Mouse (Mus musculus): ENCODE results near the gene Ttll4.

Gene Ttll4

GRCm38 (mm10) chr1:74712461-74713098, 51.0 kb downstream of the Ttll4 start:
- DNase-seq, result no peak

GRCm38 (mm10) chr1:74713099-74713858, 51.7 kb downstream of the Ttll4 start, which contains the start of gene Cyp27a1:
Gene Cyp27a1, plus strand, starts transcription at chr1:74713574.
- DNase-seq, result no peak

DNA sequence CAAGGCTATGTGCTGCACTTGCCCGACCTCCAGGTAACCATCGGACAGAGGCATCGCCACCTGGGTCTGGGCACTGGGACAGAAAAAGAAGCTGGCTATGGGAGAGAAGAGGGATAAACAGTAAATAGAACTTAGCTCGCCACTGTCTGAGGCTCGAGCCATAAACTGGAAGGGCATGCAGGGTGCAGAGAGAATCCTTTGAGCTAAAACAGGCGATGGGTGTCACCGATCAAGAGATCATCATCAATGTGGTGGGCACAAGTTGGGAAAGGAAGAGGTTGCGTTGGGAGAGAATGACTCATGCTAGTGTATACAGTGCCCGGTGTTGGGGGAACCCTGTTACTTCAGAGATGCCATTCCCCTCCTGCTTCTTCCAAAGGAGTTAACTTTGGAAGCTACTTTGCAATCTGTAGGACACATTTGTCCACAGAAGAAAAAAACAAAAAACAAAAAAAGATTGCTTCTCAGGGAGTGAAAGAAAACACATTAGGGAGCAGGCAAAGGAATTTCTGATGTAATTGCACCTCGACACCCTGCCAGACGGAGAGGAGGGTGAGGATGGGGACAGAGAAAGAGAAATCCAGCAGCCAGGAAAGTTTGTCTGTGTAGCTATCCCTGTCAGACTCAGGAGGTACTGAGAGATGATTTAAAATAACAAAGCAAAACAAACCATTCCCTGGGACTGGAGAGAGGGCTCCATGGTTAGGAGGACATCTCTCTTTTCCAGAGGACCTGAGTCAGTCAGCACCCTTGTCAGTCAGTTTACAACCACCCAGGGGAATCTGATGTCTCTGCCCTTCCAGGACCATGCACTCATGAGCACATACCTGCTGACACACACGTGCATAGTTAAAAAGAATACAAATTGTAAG, 52.5 kb downstream of the Ttll4 start:
- DNase-seq, result no peak

DNA sequence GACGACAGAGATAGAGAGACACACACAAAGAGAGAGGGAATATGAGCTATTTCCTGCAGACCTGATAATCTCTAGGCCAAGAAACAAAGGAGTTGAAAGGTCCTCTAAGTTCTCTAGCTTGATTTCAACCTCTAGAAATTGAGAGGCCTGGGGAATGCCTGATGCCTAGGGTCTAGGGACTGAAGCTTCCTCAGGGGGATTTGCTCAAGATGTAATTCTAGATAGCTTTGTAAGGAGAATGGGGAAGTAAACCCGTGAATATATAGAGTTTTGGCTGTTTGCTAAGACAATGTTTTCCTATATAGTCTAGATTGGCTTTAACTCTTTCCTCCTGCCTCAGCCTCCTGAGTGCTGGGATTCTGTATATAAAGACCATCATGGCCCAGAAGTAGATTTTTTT, 53.4 kb downstream of the Ttll4 start:
- no peak for DNase-seq

DNA sequence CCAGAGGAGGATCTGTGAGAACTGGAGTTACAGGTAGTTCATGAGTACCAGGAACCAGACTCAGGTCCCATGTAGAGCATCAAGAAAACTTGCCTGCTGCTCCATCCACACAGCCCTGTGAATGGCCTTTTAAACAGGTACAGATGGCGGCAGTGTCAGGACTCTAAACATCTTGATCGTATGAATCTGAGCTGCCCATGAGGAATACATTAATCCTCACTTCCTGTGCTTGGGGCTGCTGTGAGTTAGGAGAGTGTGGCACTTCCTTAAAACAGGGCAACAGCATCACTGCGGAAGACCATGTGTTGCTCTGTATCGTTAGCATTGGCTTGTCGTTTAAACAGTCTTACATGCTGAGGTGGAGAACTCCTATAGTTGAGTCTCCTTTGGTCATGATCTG, 53.9 kb downstream of the Ttll4 start:
- no peak for DNase-seq

GRCm38 (mm10) chr1:74715886-74716285, 54.3 kb downstream of the Ttll4 start:
- DNase-seq, result no peak

GRCm38 (mm10) chr1:74718113-74718512, 56.6 kb downstream of the Ttll4 start:
- DNase-seq, result no peak

DNA sequence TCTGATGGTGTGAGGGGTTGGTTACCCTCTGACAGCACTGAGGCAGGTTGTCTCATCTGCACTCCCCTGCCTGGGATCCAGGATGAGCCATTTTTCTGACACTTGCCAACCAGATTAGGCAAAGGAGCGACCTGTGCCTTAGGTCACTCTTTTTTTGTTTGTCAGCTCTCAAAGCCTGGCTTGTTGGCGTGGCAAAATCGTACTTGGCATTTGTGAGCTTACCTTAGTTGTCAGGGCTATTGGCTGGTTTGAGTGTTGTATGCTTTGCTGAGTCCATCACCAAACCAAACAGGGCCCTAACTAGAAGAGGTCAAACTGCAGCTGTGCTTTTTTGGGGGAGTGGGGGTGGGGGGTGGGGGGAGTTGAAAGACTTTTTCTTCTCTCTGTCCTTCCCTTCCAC, 57.7 kb downstream of the Ttll4 start:
- no peak for DNase-seq

GRCm38 (mm10) chr1:74721657-74722056, 60.1 kb downstream of the Ttll4 start:
- DNase-seq, result no peak

- DNase-seq, result peak; percentile 30
Measured at GRCm38 (mm10) chr1:74723748-74724147, 62.2 kb downstream of the Ttll4 start.

DNA sequence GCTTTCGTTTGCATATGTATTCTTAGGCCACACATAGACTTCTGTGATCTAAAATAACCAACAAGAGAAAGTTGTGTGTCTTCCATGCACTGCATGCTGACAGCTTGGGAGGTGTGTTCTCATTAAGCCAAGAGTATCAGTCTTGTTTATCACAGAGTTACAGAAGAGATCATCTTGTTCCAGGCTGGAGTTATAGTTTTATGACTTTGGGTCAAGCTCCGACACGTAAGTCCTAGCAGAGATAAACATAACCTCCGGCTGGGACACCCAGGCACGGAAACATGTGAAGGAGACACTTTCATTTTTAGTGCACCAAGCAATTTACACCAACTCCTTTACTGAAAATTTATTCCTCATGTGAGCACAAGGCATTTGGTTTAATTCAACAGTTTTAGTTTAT, 64.6 kb downstream of the Ttll4 start:
- DNase-seq, result no peak

DNA sequence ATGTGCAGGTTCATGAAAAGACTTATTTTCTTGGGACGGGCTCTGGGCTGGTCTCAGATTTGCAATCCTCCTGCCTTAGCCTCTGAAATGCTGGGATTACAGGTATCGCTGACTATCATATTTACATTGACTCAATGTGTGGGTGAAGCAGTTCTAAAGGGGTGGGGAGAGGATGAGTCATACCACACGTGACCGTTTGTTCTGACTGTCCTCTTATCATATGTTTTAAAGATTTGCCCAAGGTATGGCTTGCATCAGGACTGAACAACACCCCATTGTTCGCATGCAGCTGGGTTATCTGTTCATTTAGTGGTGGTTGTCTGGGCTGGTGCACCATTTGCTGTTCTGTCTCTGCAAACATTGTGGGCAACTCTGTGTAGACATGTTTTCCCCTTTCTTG, 65.1 kb downstream of the Ttll4 start:
- no peak for DNase-seq

- no peak for DNase-seq
Measured at GRCm38 (mm10) chr1:74728446-74728845, 66.9 kb downstream of the Ttll4 start.

DNA sequence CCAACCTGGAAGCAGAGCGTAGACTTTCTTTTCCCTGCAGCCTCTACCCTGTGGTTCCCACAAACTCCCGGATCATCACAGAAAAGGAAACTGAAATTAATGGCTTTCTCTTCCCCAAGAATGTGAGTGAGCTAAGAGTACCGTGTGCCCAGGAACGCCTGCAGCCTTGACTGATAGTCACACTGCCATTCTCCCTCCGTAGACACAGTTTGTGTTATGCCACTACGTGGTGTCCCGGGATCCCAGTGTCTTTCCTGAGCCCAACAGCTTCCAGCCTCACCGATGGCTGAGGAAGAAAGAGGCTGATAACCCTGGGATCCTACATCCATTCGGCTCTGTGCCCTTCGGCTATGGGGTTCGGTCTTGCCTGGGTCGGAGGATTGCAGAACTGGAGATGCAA, 75.4 kb downstream of the Ttll4 start:
- no peak for DNase-seq

DNA sequence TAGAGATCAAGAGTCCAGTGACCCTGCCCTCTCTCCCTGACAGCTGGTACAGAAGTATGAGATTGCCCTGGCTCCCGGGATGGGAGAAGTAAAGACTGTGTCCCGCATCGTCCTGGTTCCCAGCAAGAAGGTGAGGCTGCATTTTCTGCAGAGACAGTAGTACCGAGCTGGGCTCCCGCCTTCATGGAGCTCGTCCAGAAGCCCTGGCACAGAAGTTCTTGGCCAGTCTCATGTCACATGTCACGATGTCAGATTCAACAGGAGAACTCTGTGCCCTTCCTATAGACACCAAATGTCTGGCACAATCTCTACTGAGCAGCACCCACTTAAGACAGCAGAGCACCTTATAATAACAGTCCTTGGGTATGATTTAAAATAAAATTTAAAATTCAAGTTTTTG, 76.0 kb downstream of the Ttll4 start:
- no peak for DNase-seq

- DNase-seq, result no peak
Measured at GRCm38 (mm10) chr1:74740846-74741245, 79.3 kb downstream of the Ttll4 start.

- DNase-seq, result no peak
Measured at GRCm38 (mm10) chr1:74747335-74747734, 85.8 kb downstream of the Ttll4 start.

DNA sequence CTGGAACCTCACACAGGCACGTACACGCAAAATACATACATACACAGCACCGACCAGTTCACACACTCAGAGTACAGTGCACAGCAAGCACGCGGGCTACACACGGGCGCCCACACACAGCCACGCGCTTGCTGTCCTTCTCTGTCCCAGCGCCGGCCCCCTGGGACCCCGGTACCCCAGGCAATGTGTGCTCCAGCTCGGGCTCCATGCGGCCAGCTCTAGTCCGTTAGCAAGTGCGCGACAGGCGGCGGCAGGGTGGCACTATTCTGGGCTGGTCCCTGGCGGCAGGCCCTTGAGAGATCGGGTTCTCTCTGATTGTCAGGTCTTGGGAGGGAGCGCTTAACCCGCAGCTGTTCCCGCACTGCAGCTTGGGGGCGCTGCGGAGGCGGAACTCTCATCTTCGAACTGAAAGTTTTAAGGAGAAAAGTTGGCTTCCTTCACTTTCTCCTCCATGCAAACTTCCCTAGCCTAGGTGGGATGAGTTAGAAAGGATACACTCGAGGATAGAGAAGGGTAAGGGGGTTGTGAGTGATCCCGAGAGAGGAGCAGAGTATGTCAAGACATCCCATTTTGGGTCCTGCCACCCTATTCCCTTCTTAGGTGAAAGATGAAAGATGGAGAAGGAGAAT, 87.2 kb downstream of the Ttll4 start, which contains the start of gene Prkag3:
TSS of gene Prkag3 (minus strand) at position 579 of the 629 bp plus-strand sequence.
- peak; percentile 53 for DNase-seq

DNA sequence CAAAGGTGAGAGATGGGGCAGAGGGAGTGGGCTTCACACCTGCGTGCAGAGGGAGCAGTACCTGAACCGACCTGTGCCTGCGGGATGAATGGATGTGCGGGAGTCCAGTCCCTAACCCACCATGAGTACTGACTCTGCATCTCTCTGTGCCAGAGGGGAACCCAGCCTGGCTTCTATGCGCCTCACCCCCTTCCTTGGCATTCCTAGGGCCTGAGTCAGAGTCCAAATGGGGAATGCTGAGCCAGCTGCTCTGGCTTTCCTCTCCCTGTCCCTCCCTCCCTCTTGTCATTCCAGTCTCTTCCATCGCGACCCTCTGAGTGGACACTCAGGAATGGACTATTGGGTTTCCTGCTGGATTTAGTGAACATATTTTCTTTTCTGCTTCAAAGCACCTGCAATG, 87.8 kb downstream of the Ttll4 start:
- DNase-seq, result no peak

GRCm38 (mm10) chr1:74750683-74751082, 89.1 kb downstream of the Ttll4 start:
- DNase-seq, result no peak

- DNase-seq, result no peak
Measured at GRCm38 (mm10) chr1:74752150-74752549, 90.6 kb downstream of the Ttll4 start.

- no peak for DNase-seq
Measured at GRCm38 (mm10) chr1:74752833-74753232, 91.3 kb downstream of the Ttll4 start.

Data from thymus, postnatal 25 days (tissue).